Mouse (Mus musculus): Measurements from ENCODE around the gene Ssh3. TPM values are rescaled to one million over a fixed set of nuclear protein-coding genes. Genes with fewer than 3 reads are reported as not detected.

Gene Ssh3
- polyA plus RNA-seq, 1 experiment from 2014 or later, result 4.2 TPM

DNA sequence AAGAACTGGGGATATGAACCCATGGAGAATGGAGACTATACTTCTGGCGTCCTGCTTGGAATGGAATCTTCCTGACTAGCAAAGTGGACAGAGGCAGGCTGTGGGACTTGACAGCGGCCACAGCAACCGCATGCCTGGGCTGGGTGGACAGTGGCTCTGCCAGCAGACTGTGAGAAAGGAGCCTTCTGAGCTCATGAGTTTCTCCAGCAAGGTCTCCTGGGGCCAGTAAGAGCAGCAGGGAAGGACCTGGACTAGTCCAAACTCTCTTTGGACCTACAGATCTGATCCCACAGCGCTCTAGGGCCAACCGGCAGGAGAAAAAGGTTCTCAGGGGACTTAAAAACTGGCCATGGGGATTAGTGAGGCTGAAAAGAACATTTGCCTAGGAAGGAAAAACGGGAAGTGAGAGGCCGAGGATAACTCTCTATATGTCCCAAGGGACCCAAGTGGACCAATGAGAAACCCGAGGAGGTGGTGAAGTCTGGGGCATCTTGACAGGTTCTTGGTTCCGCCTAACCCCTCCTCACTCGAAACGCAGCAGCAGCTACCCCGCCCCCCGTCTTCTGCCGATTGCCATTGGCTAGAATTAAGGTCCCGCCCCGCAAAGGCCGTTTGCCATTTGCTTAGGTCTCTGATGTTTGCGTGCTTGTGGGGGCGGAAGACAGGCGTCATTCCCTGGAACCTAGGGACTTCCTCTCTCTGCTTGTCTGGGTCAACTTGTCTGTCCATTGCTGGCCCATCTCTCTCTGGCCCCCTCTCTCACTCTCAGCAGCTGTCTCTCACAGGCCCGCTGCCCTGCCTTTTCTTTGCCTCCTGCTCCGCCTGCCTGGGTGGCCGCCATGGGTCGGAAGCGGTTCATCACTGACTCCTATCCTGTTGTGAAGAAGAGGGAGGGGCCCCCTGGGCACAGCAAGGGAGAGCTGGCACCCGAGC lies 37.5 kb downstream of the Ssh3 start, which contains the start of gene Pold4:
Gene Pold4 (plus strand): TSS at position 647 of the 933 bp plus-strand sequence.
- Histone ChIP-seq H3K27ac (replicated peaks) (peak within 1 kb of the TSS; percentile 78), H3K9me3 (no peaks in the 10 kb centered on the region), H3K4me1 (peaks cover 47% of the 10 kb centered on the region), H3K4me3 (peak within 1 kb of the TSS; percentile 66), H3K36me3 (replicated peaks) (no peaks in the 10 kb centered on the region), H3K27me3 (replicated peaks; ENCODE audit: low read depth, poor library complexity, severe bottlenecking) (peaks cover 35% of the 10 kb centered on the region)
- 12% methylated on average over 26 of the region's 26 CpGs for WGBS
- DNase-seq (ENCODE audit: low spot score), result peak; percentile 93

DNA sequence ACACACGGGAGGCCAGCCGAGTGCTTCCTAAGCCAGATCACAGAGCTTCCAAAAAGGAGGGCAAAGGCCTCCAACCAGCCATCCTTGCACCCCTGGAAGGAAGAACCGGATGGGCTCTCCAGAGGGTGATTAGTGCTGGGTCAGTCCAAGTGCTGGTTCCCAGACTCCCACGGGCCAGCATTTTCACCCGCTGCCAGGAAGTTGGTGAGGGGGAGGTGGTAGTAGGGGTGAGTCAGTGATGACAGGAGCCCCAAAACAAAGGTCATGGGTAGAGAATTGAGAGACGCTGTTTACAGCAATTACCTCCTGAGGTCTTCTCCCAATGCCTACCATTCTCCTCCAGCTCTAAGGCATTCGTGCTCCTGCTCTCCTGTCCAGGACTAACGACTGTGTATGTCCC lies 38.6 kb downstream of the Ssh3 start:
- no peak overlapping the region for H3K27ac ChIP-seq (replicated peaks)
- WGBS, result 79% methylated on average over 8 of the region's 8 CpGs

DNA sequence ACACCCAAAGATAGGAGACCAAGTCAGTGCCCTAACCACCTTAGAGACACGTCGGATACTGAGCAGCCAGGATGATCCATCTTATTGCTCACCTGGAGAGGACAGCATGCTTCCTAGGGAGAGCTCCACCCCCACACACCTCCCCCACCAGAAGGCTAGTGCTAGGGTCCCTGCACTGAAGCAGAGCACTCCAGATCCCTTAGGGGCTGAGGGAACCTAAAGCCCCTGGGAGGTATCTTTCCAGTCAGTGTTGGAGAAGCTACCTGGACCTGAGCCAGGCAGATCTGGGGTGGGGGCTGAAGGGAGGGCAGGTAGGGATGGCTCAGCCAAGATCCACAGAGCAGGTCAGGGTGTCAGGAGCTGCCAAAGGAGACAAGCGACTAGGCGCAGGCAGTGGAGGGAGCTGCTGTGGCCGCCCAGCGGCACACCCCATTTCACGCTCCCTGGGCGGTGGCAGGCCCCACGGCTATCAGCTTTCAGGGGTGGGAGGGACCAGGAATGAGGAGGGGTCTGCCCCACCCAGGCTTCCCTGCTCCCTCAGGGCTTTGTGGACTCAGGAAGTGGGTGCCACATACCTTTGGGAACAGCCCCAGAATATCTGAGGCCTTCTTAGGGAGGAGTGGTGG lies 39.4 kb downstream of the Ssh3 start:
- 38% methylated on average over 9 of the region's 9 CpGs for whole genome bisulfite sequencing
- H3K27me3 ChIP-seq (replicated peaks; ENCODE audit: low read depth, poor library complexity, severe bottlenecking), result peaks cover 35% of the 10 kb centered on the region
- peaks cover 38% of the 10 kb centered on the region for H3K4me1 ChIP-seq
- no peak overlapping the region for H3K4me3 ChIP-seq
- H3K9me3 ChIP-seq, result no peaks in the 10 kb centered on the region
- no peak for DNase-seq (ENCODE audit: low spot score)
- no peaks in the 10 kb centered on the region for H3K36me3 ChIP-seq (replicated peaks)
- H3K27ac ChIP-seq (replicated peaks), result peak overlapping the region; percentile 7; the same call in 1 of the 2 replicates

More for the DNA sequence above, 38.6 kb downstream of the Ssh3 start:
- Histone ChIP-seq H3K27me3 (replicated peaks; ENCODE audit: low read depth, poor library complexity, severe bottlenecking) (peaks cover 35% of the 10 kb centered on the region), H3K4me3 (no peak overlapping the region), H3K36me3 (replicated peaks) (no peaks in the 10 kb centered on the region), H3K9me3 (no peaks in the 10 kb centered on the region), H3K4me1 (peaks cover 38% of the 10 kb centered on the region)
- DNase-seq (ENCODE audit: low spot score), result no peak

DNA sequence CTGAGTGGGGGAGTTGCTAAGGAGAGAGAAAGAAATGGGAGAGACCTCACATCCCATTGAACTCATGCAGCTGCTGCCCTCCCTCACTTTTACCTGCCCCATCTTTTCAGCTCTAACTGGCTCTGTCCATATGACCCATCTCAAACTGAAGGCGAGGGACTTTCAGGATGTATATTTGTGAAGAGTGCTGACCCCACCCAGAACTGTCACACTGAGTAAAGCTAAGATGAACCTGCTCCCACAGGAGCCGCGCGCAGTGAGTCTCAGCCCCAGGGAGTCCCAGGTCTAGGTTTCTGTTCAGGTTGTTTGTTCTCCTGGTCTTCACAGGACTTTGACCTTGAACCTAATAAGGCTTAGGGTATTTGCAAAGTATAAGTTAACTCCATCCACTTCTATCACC lies 40.1 kb downstream of the Ssh3 start:
- Histone ChIP-seq H3K4me3 (no peak overlapping the region), H3K9me3 (no peaks in the 10 kb centered on the region), H3K27me3 (replicated peaks; ENCODE audit: low read depth, poor library complexity, severe bottlenecking) (peaks cover 35% of the 10 kb centered on the region), H3K36me3 (replicated peaks) (no peaks in the 10 kb centered on the region), H3K27ac (replicated peaks) (no peak overlapping the region), H3K4me1 (peaks cover 38% of the 10 kb centered on the region)
- WGBS, result 74% methylated on average over 4 of the region's 4 CpGs
- no peak for DNase-seq (ENCODE audit: low spot score)

DNA sequence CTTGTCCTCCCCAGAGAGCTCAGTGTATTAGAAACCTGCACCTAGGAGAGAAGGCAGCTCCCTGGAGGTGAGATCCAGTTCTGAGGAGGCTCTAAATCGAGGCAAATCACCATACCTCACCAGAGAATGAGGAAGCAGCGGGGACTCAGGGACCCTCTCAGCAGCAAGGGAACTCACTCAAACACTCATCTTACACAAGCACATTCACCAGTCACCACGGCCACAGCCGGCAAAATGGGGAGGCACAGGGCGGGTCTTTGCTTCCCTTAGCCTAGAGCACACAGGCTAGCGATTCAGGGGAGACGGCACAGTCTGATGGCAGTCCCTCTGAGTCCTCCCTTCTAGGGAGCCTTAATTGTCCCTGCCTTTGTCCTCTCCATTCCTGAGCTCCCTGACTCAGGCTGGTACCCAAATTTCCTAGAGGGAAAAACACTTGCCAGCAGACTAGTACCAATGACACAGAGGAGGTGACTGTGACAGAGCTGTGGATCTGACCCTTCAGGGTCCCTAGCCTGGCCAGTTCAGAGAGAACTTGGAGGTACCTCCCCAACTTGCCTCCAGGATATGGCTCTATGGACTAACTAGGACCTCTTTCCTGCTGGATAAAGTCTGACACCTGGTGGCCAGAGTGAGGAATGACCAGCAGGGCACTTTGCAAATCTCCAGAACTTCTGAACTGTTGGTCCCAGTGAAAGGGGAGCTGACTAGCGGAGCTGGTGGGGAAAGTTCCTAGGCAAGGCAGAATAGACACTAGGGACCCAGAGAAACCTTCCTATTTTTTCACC lies 40.9 kb downstream of the Ssh3 start:
- H3K27me3 ChIP-seq (replicated peaks; ENCODE audit: low read depth, poor library complexity, severe bottlenecking), result peaks cover 35% of the 10 kb centered on the region
- 20% methylated on average over 8 of the region's 8 CpGs for WGBS
- H3K9me3 ChIP-seq, result no peaks in the 10 kb centered on the region
- H3K27ac ChIP-seq (replicated peaks), result 0 out of 2 replicates have a peak overlapping the region, but pooled peaks have one; percentile 51
- peak; percentile 77 for DNase-seq (ENCODE audit: low spot score)
- H3K4me1 ChIP-seq, result peaks cover 38% of the 10 kb centered on the region
- H3K36me3 ChIP-seq (replicated peaks), result no peaks in the 10 kb centered on the region
- no peak overlapping the region for H3K4me3 ChIP-seq

DNA sequence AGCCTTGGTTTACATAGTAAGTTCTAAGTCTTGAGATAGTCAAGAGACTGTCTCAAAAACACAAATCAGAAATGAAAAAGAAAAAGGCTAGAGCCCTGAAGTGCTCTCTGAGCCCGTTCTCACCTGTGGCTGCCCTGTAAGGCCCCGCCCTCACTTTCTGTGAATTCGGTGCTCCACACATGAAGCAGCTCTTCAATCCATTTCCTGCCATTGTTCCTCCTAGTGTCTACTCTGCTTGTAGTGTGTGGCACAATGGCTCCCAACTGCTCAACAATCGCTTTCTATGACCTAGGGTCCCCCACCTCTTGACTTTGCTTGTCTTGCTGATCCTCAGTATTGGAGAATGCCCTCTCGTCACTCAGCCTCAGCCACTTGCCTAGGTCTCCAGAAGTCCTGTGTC lies 41.5 kb downstream of the Ssh3 start:
- no peak for DNase-seq (ENCODE audit: low spot score)
- no peaks in the 10 kb centered on the region for H3K9me3 ChIP-seq
- H3K4me1 ChIP-seq, result peaks cover 38% of the 10 kb centered on the region
- no peak overlapping the region for H3K4me3 ChIP-seq
- H3K27ac ChIP-seq (replicated peaks), result 0 out of 2 replicates have a peak overlapping the region, but pooled peaks have one; percentile 51
- H3K27me3 ChIP-seq (replicated peaks; ENCODE audit: low read depth, poor library complexity, severe bottlenecking), result peaks cover 37% of the 10 kb centered on the region
- WGBS, result 77% methylated on average over 5 of the region's 5 CpGs
- peaks cover 2% of the 10 kb centered on the region; the same call in 1 of the 2 replicates for H3K36me3 ChIP-seq (replicated peaks)

DNA sequence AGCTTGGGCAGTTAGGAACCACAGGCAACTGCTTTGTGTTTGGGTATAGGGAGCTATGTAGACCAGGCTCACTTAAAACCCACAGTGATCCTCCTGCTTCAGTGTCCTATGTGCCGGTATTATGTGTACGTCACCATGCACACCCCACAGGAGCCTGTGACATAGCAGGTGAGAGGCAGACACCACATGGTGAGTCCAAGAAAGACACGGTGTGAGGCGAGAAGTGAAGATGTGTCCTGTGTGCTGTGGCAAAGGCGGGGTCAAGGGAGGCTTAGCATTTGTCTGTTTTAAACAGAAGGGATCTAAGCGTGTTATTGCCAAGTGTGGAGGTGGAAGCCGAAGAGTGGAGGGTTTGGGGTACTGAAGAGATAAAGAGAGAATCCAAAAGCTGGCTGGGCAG lies 42.2 kb downstream of the Ssh3 start:
- Histone ChIP-seq H3K27me3 (replicated peaks; ENCODE audit: low read depth, poor library complexity, severe bottlenecking) (peaks cover 44% of the 10 kb centered on the region), H3K36me3 (replicated peaks) (peaks cover 9% of the 10 kb centered on the region; the same call in 1 of the 2 replicates), H3K4me1 (peaks cover 38% of the 10 kb centered on the region), H3K9me3 (no peaks in the 10 kb centered on the region), H3K27ac (replicated peaks) (no peak overlapping the region), H3K4me3 (no peak overlapping the region)
- no peak for DNase-seq (ENCODE audit: low spot score)
- WGBS, result 88% methylated on average over 7 of the region's 7 CpGs

DNA sequence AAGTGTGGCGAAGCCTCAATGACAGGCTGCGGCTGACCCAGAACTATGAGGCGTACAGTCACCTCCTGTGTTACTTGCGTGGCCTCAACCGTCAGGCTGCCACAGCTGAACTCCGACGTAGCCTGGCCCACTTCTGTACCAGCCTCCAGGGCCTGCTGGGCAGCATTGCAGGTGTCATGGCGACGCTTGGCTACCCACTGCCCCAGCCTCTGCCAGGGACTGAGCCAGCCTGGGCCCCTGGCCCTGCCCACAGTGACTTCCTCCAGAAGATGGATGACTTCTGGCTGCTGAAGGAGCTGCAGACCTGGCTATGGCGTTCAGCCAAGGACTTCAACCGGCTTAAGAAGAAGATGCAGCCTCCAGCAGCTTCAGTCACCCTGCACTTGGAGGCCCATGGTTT lies 46.8 kb downstream of the Ssh3 start:
- H3K4me3 ChIP-seq, result no peak overlapping the region
- peaks cover 50% of the 10 kb centered on the region for H3K4me1 ChIP-seq
- 87% methylated on average over 11 of the region's 11 CpGs for WGBS
- peaks cover 12% of the 10 kb centered on the region; the same call in 1 of the 2 replicates for H3K36me3 ChIP-seq (replicated peaks)
- no peak for DNase-seq (ENCODE audit: low spot score)
- no peaks in the 10 kb centered on the region for H3K9me3 ChIP-seq
- peaks cover 46% of the 10 kb centered on the region for H3K27me3 ChIP-seq (replicated peaks; ENCODE audit: low read depth, poor library complexity, severe bottlenecking)
- H3K27ac ChIP-seq (replicated peaks), result peak overlapping the region; percentile 20; the same call in 1 of the 2 replicates

DNA sequence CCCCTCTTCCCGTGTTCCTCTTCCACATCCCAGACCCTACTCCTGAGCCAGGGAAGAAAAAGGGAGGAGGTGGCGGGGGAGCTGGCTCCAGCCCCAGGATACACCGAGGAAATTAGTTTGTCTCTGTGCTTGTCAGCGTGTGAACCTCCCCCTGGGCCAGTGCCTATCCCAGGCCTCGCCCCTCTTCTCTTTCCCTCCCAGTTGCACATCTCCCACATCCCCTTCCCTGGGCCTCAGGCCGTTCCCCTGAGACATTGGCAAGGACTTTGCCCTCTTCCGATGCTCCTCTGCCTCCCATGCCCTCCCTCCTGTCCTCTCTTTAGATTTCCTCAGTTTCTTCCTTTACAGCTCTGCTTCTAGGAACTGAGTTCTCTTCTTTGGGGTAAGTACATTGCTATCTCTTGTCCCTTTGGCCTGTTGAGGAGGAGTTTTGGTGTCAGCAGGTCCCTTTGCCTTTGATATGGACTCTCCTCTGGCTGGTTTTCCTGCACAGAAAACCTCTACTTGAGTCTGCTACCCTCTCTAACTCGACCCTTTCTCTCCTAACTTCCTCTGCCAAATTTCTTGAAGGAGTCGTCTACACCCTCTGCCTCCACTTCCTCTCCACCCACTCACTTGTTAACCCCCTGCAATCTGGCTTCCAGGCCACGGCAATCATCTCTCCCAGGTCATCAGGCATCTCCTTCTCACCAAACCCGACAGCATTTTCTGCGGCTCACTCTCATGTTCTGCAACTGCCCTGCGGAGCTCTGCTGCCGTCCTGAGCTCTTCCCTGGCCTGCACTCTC lies 47.8 kb downstream of the Ssh3 start:
- no peak overlapping the region for H3K4me3 ChIP-seq
- H3K27me3 ChIP-seq (replicated peaks; ENCODE audit: low read depth, poor library complexity, severe bottlenecking), result peaks cover 51% of the 10 kb centered on the region
- H3K36me3 ChIP-seq (replicated peaks), result peaks cover 12% of the 10 kb centered on the region; the same call in 1 of the 2 replicates
- 43% methylated on average over 14 of the region's 14 CpGs for WGBS
- peaks cover 60% of the 10 kb centered on the region for H3K4me1 ChIP-seq
- no peak for DNase-seq (ENCODE audit: low spot score)
- H3K27ac ChIP-seq (replicated peaks), result peak overlapping the region; percentile 61; the same call in 1 of the 2 replicates
- H3K9me3 ChIP-seq, result no peaks in the 10 kb centered on the region

DNA sequence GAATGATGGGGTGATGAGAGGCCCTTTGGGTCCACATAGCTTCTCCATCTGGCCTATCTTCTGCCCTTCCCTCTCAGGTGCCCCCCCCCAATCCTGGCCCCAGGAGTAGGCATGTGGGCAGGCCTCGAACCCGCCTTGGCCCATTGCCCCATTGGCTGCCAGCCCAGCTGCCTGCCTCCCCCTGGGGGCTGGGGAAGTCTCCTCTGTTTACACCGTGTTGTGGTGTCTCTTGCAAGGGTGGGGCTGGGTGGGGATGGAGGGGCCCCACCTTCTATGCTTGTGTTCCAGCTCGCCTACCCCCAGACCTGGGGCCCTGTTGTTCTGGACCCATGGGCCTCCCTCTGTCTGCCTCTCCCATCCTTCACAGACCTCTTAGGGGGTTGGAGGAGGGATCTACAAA lies 48.6 kb downstream of the Ssh3 start:
- Histone ChIP-seq H3K4me1 (peaks cover 68% of the 10 kb centered on the region), H3K27me3 (replicated peaks; ENCODE audit: low read depth, poor library complexity, severe bottlenecking) (peaks cover 58% of the 10 kb centered on the region), H3K4me3 (no peak overlapping the region), H3K36me3 (replicated peaks) (peaks cover 12% of the 10 kb centered on the region; the same call in 1 of the 2 replicates), H3K27ac (replicated peaks) (peak overlapping the region; percentile 61; the same call in 1 of the 2 replicates), H3K9me3 (no peaks in the 10 kb centered on the region)
- 72% methylated on average over 4 of the region's 4 CpGs for WGBS
- no peak for DNase-seq (ENCODE audit: low spot score)

DNA sequence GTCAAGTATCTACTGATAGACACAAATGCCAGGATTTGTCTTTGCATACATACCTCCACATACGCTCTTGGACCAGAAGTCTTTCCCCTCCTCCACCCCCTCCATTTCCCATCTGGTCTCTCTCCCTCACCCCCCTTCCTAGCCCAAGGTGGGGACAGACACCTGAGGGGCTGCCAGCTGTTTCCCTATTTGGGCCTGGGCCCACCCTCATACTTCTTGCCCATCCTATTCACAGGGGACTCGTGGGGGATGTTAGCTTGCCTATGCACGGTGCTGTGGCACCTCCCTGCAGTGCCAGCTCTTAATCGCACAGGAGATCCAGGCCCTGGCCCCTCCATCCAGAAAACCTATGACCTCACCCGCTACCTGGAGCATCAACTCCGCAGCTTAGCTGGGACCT lies 49.0 kb downstream of the Ssh3 start:
- Histone ChIP-seq H3K27me3 (replicated peaks; ENCODE audit: low read depth, poor library complexity, severe bottlenecking) (peaks cover 63% of the 10 kb centered on the region), H3K27ac (replicated peaks) (peak overlapping the region; percentile 61; the same call in 1 of the 2 replicates), H3K36me3 (replicated peaks) (peaks cover 12% of the 10 kb centered on the region; the same call in 1 of the 2 replicates), H3K9me3 (no peaks in the 10 kb centered on the region), H3K4me3 (no peak overlapping the region), H3K4me1 (peaks cover 73% of the 10 kb centered on the region)
- no peak for DNase-seq (ENCODE audit: low spot score)
- WGBS, result 84% methylated on average over 6 of the region's 6 CpGs

Measured in embryonic facial prominence, embryonic 10.5 days (tissue).